Mouse (Mus musculus) lung, embryonic 16.5 days (tissue): ENCODE results near the gene Kndc1. TPM values are rescaled to one million over a fixed set of nuclear protein-coding genes. Genes with fewer than 3 reads are reported as not detected.

ENCODE experiments used
- ATAC-seq: fragments of 200-750 bp; cut with Nextera tagmentation; 2 replicates; pipeline ENCODE4 v1.8.0; 2017; ENCODE audit warnings: low read depth, mild to moderate bottlenecking, moderate library complexity
- H3K27ac ChIP-seq: fragments of 300-500 bp; sonication (generic); 2 replicates; pipeline ENCODE4 v1.5.1; 2014; ENCODE audit warnings: mild to moderate bottlenecking, control low read depth, low read length
- H3K27me3 ChIP-seq: fragments of 300-500 bp; sonication (generic); 2 replicates; pipeline ENCODE4 v1.6.1; 2014; ENCODE audit warnings: low read depth, low read length, mixed read lengths; ENCODE audit not compliant: control insufficient read depth, insufficient read depth
- H3K36me3 ChIP-seq: fragments of 300-500 bp; sonication (generic); 2 replicates; pipeline ENCODE4 v1.6.1; 2014; ENCODE audit warnings: low read length; ENCODE audit not compliant: control insufficient read depth, insufficient read depth
- H3K4me1 ChIP-seq: fragments of 300-500 bp; sonication (generic); replicated peaks from 2 replicates; pipeline ENCODE4 v1.6.1; 2014; ENCODE audit warnings: low read length, mixed read lengths; ENCODE audit not compliant: control insufficient read depth, insufficient read depth
- H3K4me2 ChIP-seq: fragments of 300-500 bp; sonication (generic); 2 replicates; pipeline ENCODE4 v1.6.1; 2014; ENCODE audit warnings: low read depth, low read length, control low read depth
- H3K4me3 ChIP-seq: fragments of 300-500 bp; sonication (generic); 2 replicates; pipeline ENCODE4 v1.5.1; 2014; ENCODE audit warnings: mild to moderate bottlenecking, low read length, control low read depth
- H3K9ac ChIP-seq: fragments of 300-500 bp; sonication (generic); 2 replicates; pipeline ENCODE4 v1.6.1; 2014; ENCODE audit warnings: low read length, control low read depth
- H3K9me3 ChIP-seq: fragments of 300-500 bp; sonication (generic); 2 replicates; pipeline ENCODE4 v1.6.1; 2016; ENCODE audit warnings: low read length; ENCODE audit not compliant: control insufficient read depth
- WGBS: fragments of 180-500 bp; shearing (Covaris S2); extraction: QIAGEN DNeasy Blood & Tissue Kit; methylation state at CpG from one replicate; pipeline ENCODE4 v1.1.7; 2014; 5-methylcytosine and 5-hydroxymethylcytosine counted together
- polyA plus RNA-seq: library from polyadenylated mRNA; unstranded; fragments of >200 nt; fragmentation: Nextera tagmentation; extraction: Ambion mirVana; gene quantifications from 2 replicates; pipeline ENCODE4 v1.2.1, GENCODE M21; 2015

Gene Kndc1
- polyA plus RNA-seq, 1 experiment from 2014 or later = 1.1 TPM

DNA sequence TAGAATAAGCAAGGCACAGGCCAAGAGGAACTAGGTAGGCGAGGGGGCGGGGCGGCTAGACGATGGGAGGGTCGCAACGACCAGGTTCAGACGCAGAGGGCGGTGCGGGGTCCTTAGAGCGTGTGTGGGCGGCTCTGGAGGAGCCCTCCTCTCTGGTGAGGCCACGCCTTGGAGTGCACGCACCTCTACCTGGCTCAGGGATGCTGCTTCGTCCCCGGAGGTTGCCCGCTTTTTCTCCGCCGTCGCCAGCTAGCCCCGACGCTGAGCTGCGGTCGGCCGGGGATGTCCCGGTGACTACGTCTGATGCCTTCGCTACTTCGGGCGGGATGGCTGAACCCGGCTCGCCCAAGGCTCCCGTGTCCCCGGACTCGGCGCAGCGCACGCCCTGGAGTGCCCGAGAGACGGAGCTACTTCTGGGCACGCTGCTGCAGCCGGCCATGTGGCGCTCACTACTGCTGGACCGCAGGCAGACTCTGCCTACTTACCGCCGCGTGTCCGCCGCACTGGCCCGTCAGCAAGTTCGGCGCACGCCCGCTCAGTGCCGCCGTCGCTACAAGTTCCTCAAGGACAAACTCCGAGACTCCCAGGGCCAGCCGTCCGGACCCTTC lies 49.3 kb downstream of the Kndc1 start, which contains the start of gene Utf1:
Gene Utf1, plus strand, starts transcription at position 116 of the 608 bp plus-strand sequence.
- H3K36me3 ChIP-seq = no peaks in the 10 kb centered on the region
- H3K27me3 ChIP-seq = peaks cover 62% of the 10 kb centered on the region
- WGBS = under 1% methylated on average over 57 of the region's 59 CpGs
- H3K4me2 ChIP-seq = peak within 1 kb of the TSS; percentile 60
- peak; percentile 60 for ATAC-seq
- no peak within 1 kb of the TSS for H3K27ac ChIP-seq
- no peaks in the 10 kb centered on the region for H3K9me3 ChIP-seq
- peak within 1 kb of the TSS; percentile 28 for H3K9ac ChIP-seq
- peak within 1 kb of the TSS; percentile 42 for H3K4me3 ChIP-seq
- peaks cover 2% of the 10 kb centered on the region; the same call in 1 of the 2 replicates for H3K4me1 ChIP-seq

DNA sequence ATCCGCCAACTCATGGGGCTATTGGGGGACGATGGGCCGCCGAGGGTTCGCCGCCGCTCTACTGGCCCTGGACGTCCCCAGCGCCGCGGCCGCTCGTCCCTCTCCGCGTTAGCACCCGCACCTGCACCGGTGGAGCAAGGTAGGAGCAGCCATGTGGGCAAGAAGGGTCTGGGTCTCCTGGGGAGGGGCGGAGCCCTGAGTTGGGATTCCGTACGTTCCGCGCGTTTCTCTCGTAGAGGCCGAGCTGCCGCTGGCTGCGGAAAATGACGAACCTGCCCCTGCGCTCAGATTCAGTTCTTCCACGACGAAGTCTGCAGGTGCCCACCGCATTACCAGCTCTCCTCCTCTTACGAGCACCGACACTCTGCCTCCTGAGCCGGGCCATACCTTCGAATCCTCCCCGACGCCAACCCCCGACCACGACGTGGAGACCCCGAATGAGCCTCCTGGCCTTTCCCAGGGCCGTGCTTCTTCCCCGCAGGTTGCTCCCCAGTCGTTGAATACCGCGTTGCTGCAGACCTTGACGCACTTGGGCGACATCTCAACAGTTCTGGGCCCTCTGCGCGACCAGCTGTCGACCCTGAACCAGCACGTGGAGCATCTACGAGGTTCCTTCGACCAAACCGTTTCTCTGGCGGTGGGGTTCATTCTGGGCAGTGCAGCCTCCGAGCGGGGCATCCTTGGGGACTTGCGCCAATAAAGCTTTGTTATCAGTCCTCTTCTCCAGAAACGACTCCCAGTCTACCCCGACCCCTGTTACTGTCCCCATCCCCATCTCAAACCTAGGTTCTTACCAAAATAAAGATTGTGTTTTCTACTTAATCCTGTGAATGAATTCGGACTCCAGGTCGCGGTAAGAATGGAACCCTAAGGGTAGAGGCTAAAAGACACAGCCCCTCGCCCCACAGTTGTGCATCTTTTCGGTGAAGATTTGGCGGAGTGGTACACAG lies 50.1 kb downstream of the Kndc1 start:
- H3K27ac ChIP-seq = no peak overlapping the region
- ATAC-seq = peak; percentile 28; the same call in 1 of the 2 replicates
- WGBS = 3% methylated on average over 68 of the region's 68 CpGs
- H3K9me3 ChIP-seq = no peaks in the 10 kb centered on the region
- peaks cover 65% of the 10 kb centered on the region for H3K27me3 ChIP-seq
- peak overlapping the region; percentile 42 for H3K4me3 ChIP-seq
- peak overlapping the region; percentile 28 for H3K9ac ChIP-seq
- H3K4me2 ChIP-seq = peak overlapping the region; percentile 60
- H3K36me3 ChIP-seq = no peaks in the 10 kb centered on the region
- H3K4me1 ChIP-seq = peaks cover 4% of the 10 kb centered on the region; the same call in 1 of the 2 replicates

DNA sequence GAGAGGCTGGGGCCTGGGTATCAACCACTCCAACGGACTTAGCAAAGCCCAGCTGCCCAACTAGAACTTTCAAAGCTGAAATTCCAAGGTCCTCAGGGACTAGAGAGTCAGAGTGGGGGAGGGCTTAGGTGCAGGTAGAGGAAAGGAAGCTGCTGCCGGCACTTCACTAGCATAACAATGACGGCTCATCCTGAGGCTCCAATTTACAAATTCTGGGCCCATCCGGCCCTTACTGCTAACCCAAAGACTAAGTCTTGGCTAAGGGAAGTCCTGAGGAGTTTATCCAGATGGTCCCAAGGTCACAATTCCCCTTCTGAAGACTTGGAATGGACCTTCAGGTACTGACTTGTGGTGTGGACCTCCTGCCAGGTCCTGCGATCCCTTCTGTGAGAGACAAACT lies 51.0 kb downstream of the Kndc1 start:
- Histone ChIP-seq H3K27ac (no peak overlapping the region), H3K36me3 (no peaks in the 10 kb centered on the region), H3K27me3 (peaks cover 65% of the 10 kb centered on the region), H3K9ac (no peak overlapping the region), H3K9me3 (no peaks in the 10 kb centered on the region), H3K4me3 (no peak overlapping the region), H3K4me2 (no peak overlapping the region), H3K4me1 (peaks cover 6% of the 10 kb centered on the region; the same call in 1 of the 2 replicates)
- WGBS = 21% methylated on average over 5 of the region's 5 CpGs
- no peak for ATAC-seq

DNA sequence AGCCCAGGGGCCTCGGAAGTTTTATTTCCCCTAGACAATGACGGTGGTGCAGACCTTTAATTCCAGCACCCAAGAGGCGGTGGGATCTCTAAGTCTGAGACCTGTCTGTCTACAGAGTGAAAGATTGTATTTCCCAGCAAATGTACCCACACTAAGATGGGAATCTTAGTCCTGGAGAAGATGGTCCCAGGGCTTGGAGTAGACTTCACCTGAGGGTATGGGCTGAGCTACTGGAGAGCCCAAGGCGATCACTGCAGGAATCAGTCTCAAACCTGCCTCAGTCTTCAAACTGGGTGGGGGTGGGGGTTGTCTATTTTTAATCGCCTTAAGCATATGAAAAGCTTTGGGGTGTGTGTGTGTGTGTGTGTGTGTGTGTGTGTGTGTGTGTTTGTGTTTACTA lies 51.5 kb downstream of the Kndc1 start:
- Histone ChIP-seq H3K9ac (no peak overlapping the region), H3K4me2 (no peak overlapping the region), H3K4me1 (peaks cover 6% of the 10 kb centered on the region; the same call in 1 of the 2 replicates), H3K27ac (no peak overlapping the region), H3K27me3 (peaks cover 65% of the 10 kb centered on the region), H3K36me3 (no peaks in the 10 kb centered on the region), H3K4me3 (no peak overlapping the region), H3K9me3 (no peaks in the 10 kb centered on the region)
- 44% methylated on average over 5 of the region's 5 CpGs for WGBS
- ATAC-seq = no peak

DNA sequence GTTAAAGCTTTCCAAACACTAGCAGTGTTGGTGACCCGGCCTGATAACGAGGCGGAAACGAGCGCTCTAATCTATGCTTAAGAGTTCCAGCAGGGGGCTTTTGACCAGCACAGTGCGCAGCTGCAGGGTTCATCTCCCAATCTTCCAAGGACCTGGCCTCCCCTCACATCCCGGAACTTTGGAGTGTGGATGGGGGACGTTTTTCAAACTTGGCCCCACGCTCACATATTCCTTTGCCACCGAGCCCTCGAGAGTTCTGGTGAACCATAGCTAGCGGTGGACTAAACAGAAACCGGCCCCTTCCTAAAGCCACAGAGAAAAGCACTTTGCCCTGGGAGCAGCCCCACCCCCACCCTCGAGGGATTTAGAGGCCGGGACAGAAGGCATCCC lies 55.4 kb downstream of the Kndc1 start:
- H3K4me2 ChIP-seq = peak overlapping the region; percentile 96
- H3K27me3 ChIP-seq = peaks cover 29% of the 10 kb centered on the region
- H3K9me3 ChIP-seq = no peaks in the 10 kb centered on the region
- 0% methylated on average over 15 of the region's 15 CpGs for WGBS
- peaks cover 9% of the 10 kb centered on the region; the same call in 1 of the 2 replicates for H3K4me1 ChIP-seq
- peak; percentile 84 for ATAC-seq
- no peaks in the 10 kb centered on the region for H3K36me3 ChIP-seq
- H3K4me3 ChIP-seq = peak overlapping the region; percentile 72
- H3K27ac ChIP-seq = peak overlapping the region; percentile 50; the same call in 1 of the 2 replicates
- H3K9ac ChIP-seq = peak overlapping the region; percentile 69

DNA sequence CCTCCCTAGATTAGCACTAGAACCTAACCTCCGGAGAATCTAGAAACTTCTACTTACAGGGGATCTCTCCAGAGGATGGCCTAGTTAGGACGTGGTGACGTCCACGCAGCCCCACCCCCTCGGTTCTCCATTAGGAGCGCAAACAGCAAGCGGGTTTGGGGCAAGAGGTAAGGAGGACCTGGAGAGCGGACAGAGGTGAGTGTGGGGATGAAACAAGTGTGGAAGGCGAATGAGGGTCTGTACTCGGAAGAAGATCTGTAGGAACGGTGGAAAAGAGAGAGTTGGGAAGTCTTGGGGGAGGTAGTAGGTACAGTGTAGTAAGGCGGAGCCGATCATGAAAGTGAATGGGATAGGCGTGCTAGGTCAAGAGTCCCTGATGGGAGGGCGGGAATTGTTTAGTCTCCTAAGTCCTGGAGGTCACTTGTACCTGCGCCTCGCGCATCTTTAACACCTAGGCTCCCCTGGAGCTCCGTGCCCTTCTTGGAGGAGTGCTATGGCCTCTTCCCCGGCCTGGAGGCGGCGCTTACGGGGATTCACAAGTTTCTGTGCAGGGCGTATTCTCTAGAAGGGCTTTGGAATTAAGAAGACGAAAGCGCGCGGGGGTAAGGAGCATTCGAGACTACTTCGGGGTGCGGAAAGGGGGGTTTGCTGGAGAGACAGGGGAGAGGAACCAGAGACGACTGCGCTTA lies 55.9 kb downstream of the Kndc1 start:
- Histone ChIP-seq H3K9ac (peak overlapping the region; percentile 69), H3K4me2 (peak overlapping the region; percentile 96), H3K27me3 (peaks cover 24% of the 10 kb centered on the region), H3K9me3 (no peaks in the 10 kb centered on the region), H3K36me3 (no peaks in the 10 kb centered on the region), H3K27ac (peak overlapping the region; percentile 63), H3K4me3 (peak overlapping the region; percentile 72), H3K4me1 (peaks cover 9% of the 10 kb centered on the region; the same call in 1 of the 2 replicates)
- WGBS = under 1% methylated on average over 33 of the region's 33 CpGs
- ATAC-seq = peak; percentile 82

DNA sequence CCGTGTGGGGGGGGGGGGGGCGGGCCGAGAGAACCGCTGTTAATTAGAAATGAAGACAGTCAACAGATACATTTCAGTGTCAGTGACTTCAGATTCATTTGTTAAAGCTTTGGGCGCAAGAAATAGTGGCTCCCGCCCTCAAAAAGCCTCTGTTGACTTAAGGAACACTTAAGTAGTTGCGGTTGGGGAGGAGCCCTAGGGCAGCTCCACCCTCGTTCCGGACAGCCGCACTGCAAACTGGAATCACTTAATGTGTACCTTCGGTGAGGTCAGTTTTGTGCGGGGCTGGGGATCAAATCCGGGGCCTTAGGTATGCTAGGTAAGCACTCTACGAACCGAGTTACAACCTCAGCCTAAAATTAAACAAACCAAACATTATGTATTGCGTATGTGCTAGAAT lies 56.6 kb downstream of the Kndc1 start:
- Histone ChIP-seq H3K9me3 (no peaks in the 10 kb centered on the region), H3K4me1 (peaks cover 9% of the 10 kb centered on the region; the same call in 1 of the 2 replicates), H3K27me3 (peaks cover 17% of the 10 kb centered on the region), H3K36me3 (no peaks in the 10 kb centered on the region), H3K4me3 (peak overlapping the region; percentile 72), H3K4me2 (peak overlapping the region; percentile 96), H3K9ac (peak overlapping the region; percentile 69), H3K27ac (no peak overlapping the region; the same call in 1 of the 2 replicates)
- 3% methylated on average over 14 of the region's 16 CpGs for WGBS
- ATAC-seq = peak; percentile 64

DNA sequence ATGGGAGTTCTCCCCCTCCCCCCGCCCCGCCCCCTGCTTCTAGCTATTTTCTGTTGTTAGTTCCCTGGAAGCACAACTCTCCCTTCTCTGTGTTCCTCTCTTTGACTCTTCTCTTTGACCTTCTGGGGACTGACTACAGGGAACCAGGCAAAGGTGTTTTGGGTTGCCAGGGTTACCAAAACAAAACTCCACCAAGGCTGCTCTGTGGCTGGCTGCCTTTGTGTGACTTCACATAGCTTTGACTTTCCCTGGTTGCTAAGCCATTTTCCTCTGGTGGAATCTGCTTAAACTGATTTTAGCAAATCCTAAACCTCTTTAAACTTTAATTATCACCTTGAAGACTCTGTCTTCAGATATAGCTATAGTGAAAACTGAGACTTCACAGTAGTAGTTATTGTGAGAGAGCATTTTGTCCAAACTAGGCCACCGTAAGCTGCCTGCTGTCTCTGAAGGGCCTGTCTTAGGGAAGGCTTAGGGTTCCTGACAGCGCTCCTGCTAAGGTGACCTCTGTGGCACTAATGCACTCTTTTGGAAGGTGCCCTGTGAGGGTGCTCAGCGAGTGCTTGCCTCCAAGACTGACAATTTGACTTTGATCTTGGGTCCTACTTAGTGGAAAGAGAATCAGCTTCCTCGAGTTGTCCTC lies 57.6 kb downstream of the Kndc1 start:
- no peak overlapping the region for H3K4me2 ChIP-seq
- H3K27me3 ChIP-seq = peaks cover 9% of the 10 kb centered on the region
- no peak overlapping the region for H3K9ac ChIP-seq
- H3K4me1 ChIP-seq = peaks cover 9% of the 10 kb centered on the region; the same call in 1 of the 2 replicates
- no peaks in the 10 kb centered on the region for H3K36me3 ChIP-seq
- no peak for ATAC-seq
- no peak overlapping the region for H3K4me3 ChIP-seq
- H3K9me3 ChIP-seq = no peaks in the 10 kb centered on the region
- H3K27ac ChIP-seq = no peak overlapping the region
- WGBS = 61% methylated on average over 6 of the region's 6 CpGs
